Mouse (Mus musculus): ENCODE results near the gene Zfp174. TPM values are rescaled to one million over a fixed set of nuclear protein-coding genes. Genes with fewer than 3 reads are reported as not detected.
"Not testable (repeated sequence)": the region's sequence is repeated elsewhere in the genome, so short reads cannot be mapped to it uniquely, and the experiment has no call there.

The Zfp174 gene
- polyA plus RNA-seq, 1 experiment from 2014 or later = 2.0 TPM

- H3K4me1 ChIP-seq (replicated peaks) = peaks cover 15% of the 10 kb centered on the region
- H3K36me3 ChIP-seq = no peaks in the 10 kb centered on the region
- H3K9ac ChIP-seq = no peak overlapping the region
- H3K4me2 ChIP-seq = no peak overlapping the region
- H3K27me3 ChIP-seq = no peaks in the 10 kb centered on the region
- H3K9me3 ChIP-seq = no peaks in the 10 kb centered on the region
- no peak overlapping the region for H3K4me3 ChIP-seq
- 75% methylated on average over 3 of the region's 3 CpGs for WGBS
- ATAC-seq (ENCODE audit: low FRiP score) = no peak
- no peak overlapping the region for H3K27ac ChIP-seq
These were observed 1.3 kb downstream of the Zfp174 start for GRCm38 (mm10) chr16:3848416-3848815.

GRCm38 (mm10) chr16:3851301-3851700 lies 4.2 kb downstream of the Zfp174 start:
- not testable (repeated sequence) for H3K4me2 ChIP-seq; H3K4me3 ChIP-seq; H3K36me3 ChIP-seq; ATAC-seq (ENCODE audit: low FRiP score); H3K9me3 ChIP-seq; H3K27me3 ChIP-seq; H3K9ac ChIP-seq; H3K27ac ChIP-seq
- H3K4me1 ChIP-seq (replicated peaks) = peaks cover 15% of the 10 kb centered on the region
- WGBS = 89% methylated on average over 13 of the region's 13 CpGs

GRCm38 (mm10) chr16:3852586-3852985 lies 5.5 kb downstream of the Zfp174 start:
- no peak for ATAC-seq (ENCODE audit: low FRiP score)
- Histone ChIP-seq H3K4me1 (replicated peaks) (peaks cover 13% of the 10 kb centered on the region), H3K9ac (no peak overlapping the region), H3K4me3 (no peak overlapping the region), H3K4me2 (no peak overlapping the region), H3K9me3 (no peaks in the 10 kb centered on the region), H3K27me3 (no peaks in the 10 kb centered on the region), H3K27ac (no peak overlapping the region), H3K36me3 (peaks cover 15% of the 10 kb centered on the region; the same call in 1 of the 2 replicates)
- 34% methylated on average over 12 of the region's 12 CpGs for WGBS

GRCm38 (mm10) chr16:3854437-3855182 lies 7.5 kb downstream of the Zfp174 start:
- no peak overlapping the region for H3K4me2 ChIP-seq
- H3K9me3 ChIP-seq = no peaks in the 10 kb centered on the region
- no peak overlapping the region for H3K9ac ChIP-seq
- peaks cover 15% of the 10 kb centered on the region; the same call in 1 of the 2 replicates for H3K36me3 ChIP-seq
- H3K27me3 ChIP-seq = no peaks in the 10 kb centered on the region
- no peaks in the 10 kb centered on the region; the same call in 1 of the 2 replicates for H3K4me1 ChIP-seq (replicated peaks)
- 55% methylated on average over 11 of the region's 11 CpGs for WGBS
- H3K27ac ChIP-seq = no peak overlapping the region
- H3K4me3 ChIP-seq = no peak overlapping the region
- ATAC-seq (ENCODE audit: low FRiP score) = no peak

- Histone ChIP-seq H3K9me3 (no peaks in the 10 kb centered on the region), H3K27ac (no peak overlapping the region), H3K9ac (no peak overlapping the region), H3K4me1 (replicated peaks) (no peaks in the 10 kb centered on the region), H3K4me2 (no peak overlapping the region), H3K27me3 (no peaks in the 10 kb centered on the region), H3K36me3 (peaks cover 19% of the 10 kb centered on the region), H3K4me3 (no peak overlapping the region)
- no peak for ATAC-seq (ENCODE audit: low FRiP score)
- WGBS = 87% methylated on average over 1 of the region's 1 CpGs
These were observed 8.7 kb downstream of the Zfp174 start for GRCm38 (mm10) chr16:3855776-3856175.

- Histone ChIP-seq H3K4me2 (no peak overlapping the region), H3K4me3 (no peak overlapping the region), H3K9ac (no peak overlapping the region), H3K4me1 (replicated peaks) (no peaks in the 10 kb centered on the region), H3K36me3 (peaks cover 36% of the 10 kb centered on the region), H3K9me3 (no peaks in the 10 kb centered on the region), H3K27ac (no peak overlapping the region), H3K27me3 (no peaks in the 10 kb centered on the region)
- 92% methylated on average over 4 of the region's 4 CpGs for WGBS
- ATAC-seq (ENCODE audit: low FRiP score) = no peak
These were observed 12.2 kb downstream of the Zfp174 start for GRCm38 (mm10) chr16:3859254-3859653.

GRCm38 (mm10) chr16:3871815-3872214 lies 24.7 kb downstream of the Zfp174 start:
- H3K9me3 ChIP-seq = no peaks in the 10 kb centered on the region
- peak overlapping the region; percentile 55 for H3K4me3 ChIP-seq
- peak overlapping the region; percentile 83 for H3K4me2 ChIP-seq
- WGBS = 4% methylated on average over 16 of the region's 16 CpGs
- no peak for ATAC-seq (ENCODE audit: low FRiP score)
- H3K27ac ChIP-seq = peak overlapping the region; percentile 53; the same call in 1 of the 2 replicates
- peaks cover 23% of the 10 kb centered on the region for H3K4me1 ChIP-seq (replicated peaks)
- H3K27me3 ChIP-seq = no peaks in the 10 kb centered on the region
- peaks cover 27% of the 10 kb centered on the region for H3K36me3 ChIP-seq
- peak overlapping the region; percentile 75 for H3K9ac ChIP-seq

- Histone ChIP-seq H3K9ac (peak within 1 kb of the TSS; percentile 75), H3K27ac (peak within 1 kb of the TSS; percentile 69), H3K9me3 (no peaks in the 10 kb centered on the region), H3K27me3 (no peaks in the 10 kb centered on the region), H3K4me3 (peak within 1 kb of the TSS; percentile 55), H3K36me3 (peaks cover 29% of the 10 kb centered on the region), H3K4me1 (replicated peaks) (peaks cover 23% of the 10 kb centered on the region), H3K4me2 (peak within 1 kb of the TSS; percentile 83)
- WGBS = 5% methylated on average over 47 of the region's 47 CpGs
- peak; percentile 98 for ATAC-seq (ENCODE audit: low FRiP score)
These were observed 25.4 kb downstream of the Zfp174 start, which contains the start of gene Naa60 for GRCm38 (mm10) chr16:3872216-3873047. Gene Naa60, plus strand, starts transcription at chr16:3872375.

GRCm38 (mm10) chr16:3876346-3876745 lies 29.3 kb downstream of the Zfp174 start:
- no peak for ATAC-seq (ENCODE audit: low FRiP score)
- no peak overlapping the region for H3K9ac ChIP-seq

GRCm38 (mm10) chr16:3884201-3885064 lies 37.4 kb downstream of the Zfp174 start, which contains the start of the genes Zfp597 and Gm20695:
Gene Zfp597, minus strand, starts transcription at chr16:3884561.
Gene Gm20695, plus strand, starts transcription at chr16:3884648.
- peak within 1 kb of the TSS; percentile 75 for H3K4me2 ChIP-seq
- H3K36me3 ChIP-seq = peaks cover 16% of the 10 kb centered on the region
- H3K4me1 ChIP-seq (replicated peaks) = peaks cover 51% of the 10 kb centered on the region
- no peaks in the 10 kb centered on the region for H3K9me3 ChIP-seq
- peak within 1 kb of the TSS; percentile 91 for H3K4me3 ChIP-seq
- peak; percentile 98 for ATAC-seq (ENCODE audit: low FRiP score)
- H3K9ac ChIP-seq = peak within 1 kb of the TSS; percentile 92
- WGBS = under 1% methylated on average over 86 of the region's 88 CpGs
- H3K27ac ChIP-seq = peak within 1 kb of the TSS; percentile 98
- H3K27me3 ChIP-seq = no peaks in the 10 kb centered on the region

More at GRCm38 (mm10) chr16:3876346-3876745, 29.3 kb downstream of the Zfp174 start:
- Histone ChIP-seq H3K4me2 (no peak overlapping the region), H3K36me3 (peaks cover 38% of the 10 kb centered on the region), H3K27me3 (no peaks in the 10 kb centered on the region), H3K4me3 (no peak overlapping the region), H3K27ac (no peak overlapping the region), H3K9me3 (no peaks in the 10 kb centered on the region), H3K4me1 (replicated peaks) (peaks cover 30% of the 10 kb centered on the region)
- WGBS = 95% methylated on average over 4 of the region's 4 CpGs

- Histone ChIP-seq H3K4me3 (peak overlapping the region; percentile 91), H3K9me3 (no peaks in the 10 kb centered on the region), H3K36me3 (peaks cover 13% of the 10 kb centered on the region), H3K9ac (peak overlapping the region; percentile 92), H3K27ac (peak overlapping the region; percentile 98), H3K4me1 (replicated peaks) (peaks cover 51% of the 10 kb centered on the region), H3K4me2 (peak overlapping the region; percentile 75), H3K27me3 (no peaks in the 10 kb centered on the region)
- no peak for ATAC-seq (ENCODE audit: low FRiP score)
- 2% methylated on average over 10 of the region's 10 CpGs for WGBS
These were observed 38.1 kb downstream of the Zfp174 start for GRCm38 (mm10) chr16:3885065-3885670.
